Mouse (Mus musculus): Measurements from ENCODE around the gene Apoh.

GRCm38 (mm10) chr11:108334658-108335057 is 8.5 kb upstream of the Apoh start:
- TF ChIP-seq TAL1 (IDR thresholded peaks at IDR 0.05; ENCODE audit: low read length), result no peak
- TF ChIP-seq GATA1 (IDR thresholded peaks at IDR 0.05; ENCODE audit: low read length), result no peak

Measured in erythroblast, embryonic 14.5 days (primary cell).